Mouse (Mus musculus): ENCODE results near the gene Flrt3. TPM values are rescaled to one million over a fixed set of nuclear protein-coding genes. Genes with fewer than 3 reads are reported as not detected.
A peak's percentile ranks its signal among the peaks of the same experiment; 100 is the strongest.

Flrt3 gene
- total and polyA plus RNA-seq, 3 experiments = 0.06 to 0.48 (median 0.34) TPM

DNA sequence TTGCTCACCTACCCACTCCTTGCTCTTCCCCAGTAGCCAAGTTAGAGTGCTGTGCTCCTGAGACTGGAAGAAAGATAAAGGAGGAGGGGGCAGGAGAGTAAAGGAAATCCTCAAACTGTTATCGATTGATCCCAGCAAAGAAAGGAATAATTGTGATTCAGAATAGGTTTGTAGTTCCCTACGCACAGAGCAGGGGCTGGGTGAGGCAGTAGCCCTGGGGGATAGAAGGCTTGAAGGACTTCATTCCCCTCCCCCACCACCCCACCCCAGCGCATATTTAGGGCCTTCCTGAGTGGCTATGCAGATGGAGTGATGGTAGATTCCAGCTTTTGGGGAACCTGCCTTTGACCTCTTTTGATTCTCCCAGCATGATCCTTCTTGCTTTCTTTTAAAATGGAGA is 5.5 kb upstream of the Flrt3 start:
- intact Hi-C loops (cut with DNase I) = no loop called here

DNA sequence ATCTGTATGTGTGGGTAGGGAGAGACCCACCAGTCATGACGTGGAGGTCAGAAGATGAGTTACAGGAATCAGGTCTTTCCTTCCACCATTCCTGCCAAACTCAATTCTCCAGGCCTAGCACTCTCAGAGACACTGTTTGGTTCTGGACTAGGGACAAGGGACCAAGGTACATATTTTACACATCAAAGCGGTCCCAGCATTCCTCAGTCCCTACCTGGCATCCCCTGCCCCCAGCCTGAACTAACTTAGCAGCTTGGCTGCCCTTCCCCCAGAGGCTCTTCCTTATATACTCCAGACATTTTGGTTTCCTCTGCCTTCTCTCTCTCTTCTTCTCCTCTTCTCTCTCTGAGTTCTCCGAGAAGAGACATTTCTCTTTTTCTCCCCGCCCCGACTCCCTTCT is 2.2 kb upstream of the Flrt3 start:
- Histone ChIP-seq H3K36me3 (ENCODE audit: control insufficient read depth, insufficient read depth, low read length) (no peaks in the 10 kb centered on the region), H3K4me3 (no peak overlapping the region), H3K4me1 (ENCODE audit: control insufficient read depth, insufficient read depth, low read length) (peaks cover 2% of the 10 kb centered on the region; the same call in 1 of the 2 replicates), H3K79me2 (replicated peaks; ENCODE audit: control insufficient read depth, insufficient read depth, low read length) (no peaks in the 10 kb centered on the region), H3K9ac (ENCODE audit: low read depth, low read length) (no peak overlapping the region), H3K27me3 (ENCODE audit: control insufficient read depth, insufficient read depth, low read length) (no peaks in the 10 kb centered on the region), H3K27ac (no peak overlapping the region)
- intact Hi-C loops (cut with DNase I) = no loop called here
- no peak for DNase-seq
- TF ChIP-seq EP300 (IDR thresholded peaks at IDR 0.05; ENCODE audit: insufficient read depth, low read depth, low read length) (no peak), POLR2A (IDR thresholded peaks at IDR 0.05; ENCODE audit: insufficient read depth, low read depth, low read length) (no peak), CTCF (IDR thresholded peaks at IDR 0.05) (no peak)
- 73% methylated on average over 5 of the region's 5 CpGs for WGBS

More for the DNA sequence above, 5.5 kb upstream of the Flrt3 start:
- WGBS = 49% methylated on average over 3 of the region's 3 CpGs
- no peaks in the 10 kb centered on the region for H3K36me3 ChIP-seq (ENCODE audit: control insufficient read depth, insufficient read depth, low read length)
- no peaks in the 10 kb centered on the region for H3K27me3 ChIP-seq (ENCODE audit: control insufficient read depth, insufficient read depth, low read length)
- no peak for DNase-seq
- no peak overlapping the region for H3K4me3 ChIP-seq
- H3K4me1 ChIP-seq (ENCODE audit: control insufficient read depth, insufficient read depth, low read length) = no peaks in the 10 kb centered on the region
- H3K9ac ChIP-seq (ENCODE audit: low read depth, low read length) = no peak overlapping the region
- TF ChIP-seq EP300 (IDR thresholded peaks at IDR 0.05; ENCODE audit: insufficient read depth, low read depth, low read length) (no peak), CTCF (IDR thresholded peaks at IDR 0.05) (no peak), POLR2A (IDR thresholded peaks at IDR 0.05; ENCODE audit: insufficient read depth, low read depth, low read length) (no peak)
- H3K27ac ChIP-seq = no peak overlapping the region
- H3K79me2 ChIP-seq (replicated peaks; ENCODE audit: control insufficient read depth, insufficient read depth, low read length) = no peaks in the 10 kb centered on the region

DNA sequence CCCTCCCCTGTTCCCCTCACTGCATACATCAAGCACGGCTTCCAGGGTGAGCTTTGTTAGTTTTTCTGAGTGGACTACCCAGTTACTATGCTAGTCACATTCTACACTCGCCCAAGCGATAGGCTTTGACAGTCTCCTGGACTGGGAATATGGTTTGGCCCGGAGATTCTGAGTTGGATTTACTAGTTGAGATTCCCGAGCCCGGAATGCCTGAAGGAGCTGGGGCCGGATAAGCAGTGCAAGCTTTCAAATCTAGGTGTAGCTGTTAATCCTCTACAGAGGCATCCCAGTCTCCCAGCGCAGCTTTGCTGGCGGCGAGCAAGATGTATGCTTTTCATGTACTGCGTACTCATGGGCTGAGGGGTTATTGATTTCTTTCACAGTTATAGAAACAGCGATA is 812 bp downstream of the Flrt3 start:
- 5% methylated on average over 12 of the region's 12 CpGs for WGBS
- peak in 1 of 2 experiments; percentile 7 for DNase-seq
- intact Hi-C loops (cut with DNase I) = no loop called here
- Histone ChIP-seq H3K27me3 (ENCODE audit: control insufficient read depth, insufficient read depth, low read length) (no peaks in the 10 kb centered on the region), H3K79me2 (replicated peaks; ENCODE audit: control insufficient read depth, insufficient read depth, low read length) (no peaks in the 10 kb centered on the region), H3K4me1 (ENCODE audit: control insufficient read depth, insufficient read depth, low read length) (peaks cover 2% of the 10 kb centered on the region; the same call in 1 of the 2 replicates), H3K36me3 (ENCODE audit: control insufficient read depth, insufficient read depth, low read length) (no peaks in the 10 kb centered on the region), H3K9ac (ENCODE audit: low read depth, low read length) (no peak overlapping the region), H3K27ac (no peak overlapping the region), H3K4me3 (peak overlapping the region; percentile 50)
- no peak for TF ChIP-seq CTCF (IDR thresholded peaks at IDR 0.05)
- TF ChIP-seq EP300 (IDR thresholded peaks at IDR 0.05; ENCODE audit: insufficient read depth, low read depth, low read length) = no peak
- TF ChIP-seq POLR2A (IDR thresholded peaks at IDR 0.05; ENCODE audit: insufficient read depth, low read depth, low read length) = no peak

DNA sequence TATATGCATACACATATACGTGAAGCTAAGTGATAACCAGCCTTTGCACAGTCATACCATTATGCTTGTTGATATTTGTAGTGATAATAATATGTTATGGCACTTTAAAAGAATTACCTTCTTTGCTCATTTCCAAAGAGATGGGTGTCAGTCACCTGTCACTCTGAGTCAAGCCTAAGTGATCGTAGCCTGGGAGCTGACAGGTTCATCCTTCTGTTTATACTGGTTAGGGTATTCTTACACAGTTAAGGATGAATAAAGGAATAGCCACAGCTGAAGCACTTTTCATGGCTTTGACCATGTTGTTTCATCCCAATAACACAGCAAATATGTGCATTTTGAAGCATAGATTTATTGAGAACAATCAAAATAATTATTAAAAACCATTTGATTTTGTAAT is 1.5 kb downstream of the Flrt3 start:
- Histone ChIP-seq H3K36me3 (ENCODE audit: control insufficient read depth, insufficient read depth, low read length) (no peaks in the 10 kb centered on the region), H3K27ac (no peak overlapping the region), H3K27me3 (ENCODE audit: control insufficient read depth, insufficient read depth, low read length) (no peaks in the 10 kb centered on the region), H3K79me2 (replicated peaks; ENCODE audit: control insufficient read depth, insufficient read depth, low read length) (no peaks in the 10 kb centered on the region), H3K9ac (ENCODE audit: low read depth, low read length) (no peak overlapping the region), H3K4me1 (ENCODE audit: control insufficient read depth, insufficient read depth, low read length) (peaks cover 2% of the 10 kb centered on the region; the same call in 1 of the 2 replicates), H3K4me3 (no peak overlapping the region)
- intact Hi-C loops (cut with DNase I) = loop anchor here (10.0 kb wide), 1 partner anchor 1585 kb away; no protein-coding TSS in a partner anchor
- TF ChIP-seq EP300 (IDR thresholded peaks at IDR 0.05; ENCODE audit: insufficient read depth, low read depth, low read length) (no peak), POLR2A (IDR thresholded peaks at IDR 0.05; ENCODE audit: insufficient read depth, low read depth, low read length) (no peak)
- no peak for DNase-seq
- 91% methylated on average over 2 of the region's 2 CpGs for WGBS

DNA sequence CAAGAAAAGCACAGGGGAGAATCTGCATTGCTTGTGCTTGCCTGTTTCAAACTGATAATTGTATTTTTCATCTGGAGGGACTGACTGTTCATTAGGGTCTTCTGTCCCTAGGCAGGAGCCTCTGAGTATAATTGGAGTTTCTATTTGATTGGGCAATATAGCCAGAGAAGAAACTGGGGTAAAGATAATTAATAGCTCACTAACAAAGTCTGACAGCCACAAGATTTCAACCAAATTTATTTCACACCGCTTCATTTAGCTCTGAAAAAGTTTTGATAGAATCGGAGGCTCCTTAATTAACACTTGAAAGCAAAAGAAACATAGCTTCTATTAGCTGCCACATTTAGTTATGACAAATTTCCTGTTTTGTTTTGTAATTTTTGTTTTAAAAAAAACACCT is 2.2 kb downstream of the Flrt3 start:
- TF ChIP-seq EP300 (IDR thresholded peaks at IDR 0.05; ENCODE audit: insufficient read depth, low read depth, low read length) (no peak), CTCF (IDR thresholded peaks at IDR 0.05) (no peak), POLR2A (IDR thresholded peaks at IDR 0.05; ENCODE audit: insufficient read depth, low read depth, low read length) (no peak)
- no peak overlapping the region for H3K9ac ChIP-seq (ENCODE audit: low read depth, low read length)
- no peaks in the 10 kb centered on the region for H3K79me2 ChIP-seq (replicated peaks; ENCODE audit: control insufficient read depth, insufficient read depth, low read length)
- no peaks in the 10 kb centered on the region for H3K27me3 ChIP-seq (ENCODE audit: control insufficient read depth, insufficient read depth, low read length)
- H3K4me3 ChIP-seq = no peak overlapping the region
- H3K4me1 ChIP-seq (ENCODE audit: control insufficient read depth, insufficient read depth, low read length) = peaks cover 2% of the 10 kb centered on the region; the same call in 1 of the 2 replicates
- intact Hi-C loops (cut with DNase I) = loop anchor here (10.0 kb wide), 1 partner anchor 1586 kb away; no protein-coding TSS in a partner anchor
- no peak for DNase-seq
- no peak overlapping the region for H3K27ac ChIP-seq
- 88% methylated on average over 2 of the region's 2 CpGs for WGBS
- no peaks in the 10 kb centered on the region for H3K36me3 ChIP-seq (ENCODE audit: control insufficient read depth, insufficient read depth, low read length)

DNA sequence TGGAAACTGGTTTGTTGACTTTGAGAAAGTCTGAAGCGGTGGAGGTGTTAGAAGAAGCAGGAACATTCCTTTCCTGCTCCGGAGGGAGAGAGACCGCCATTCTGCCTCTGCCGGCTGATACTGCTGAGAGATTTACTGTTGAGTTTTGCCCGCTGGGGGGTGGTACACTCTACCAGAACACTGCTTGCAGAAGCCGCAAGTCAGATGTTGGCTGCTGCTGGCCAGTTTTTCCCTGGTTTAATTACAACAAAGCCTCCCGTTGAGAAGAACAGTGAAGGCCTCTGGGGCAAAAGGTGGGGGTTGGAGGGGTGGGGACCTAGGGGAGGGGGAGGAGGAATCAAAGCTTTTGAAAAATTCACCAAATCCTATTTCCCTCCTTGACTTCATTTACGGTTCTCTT is 3.0 kb downstream of the Flrt3 start:
- H3K36me3 ChIP-seq (ENCODE audit: control insufficient read depth, insufficient read depth, low read length) = no peaks in the 10 kb centered on the region
- no peaks in the 10 kb centered on the region for H3K79me2 ChIP-seq (replicated peaks; ENCODE audit: control insufficient read depth, insufficient read depth, low read length)
- H3K4me1 ChIP-seq (ENCODE audit: control insufficient read depth, insufficient read depth, low read length) = peaks cover 2% of the 10 kb centered on the region; the same call in 1 of the 2 replicates
- peak; percentile 16 to 22 for DNase-seq
- intact Hi-C loops (cut with DNase I) = loop anchor here (10.0 kb wide), 1 partner anchor 1586 kb away; no protein-coding TSS in a partner anchor
- TF ChIP-seq POLR2A (IDR thresholded peaks at IDR 0.05; ENCODE audit: insufficient read depth, low read depth, low read length) (no peak), CTCF (IDR thresholded peaks at IDR 0.05) (peak; percentile 57), EP300 (IDR thresholded peaks at IDR 0.05; ENCODE audit: insufficient read depth, low read depth, low read length) (no peak)
- no peak overlapping the region for H3K4me3 ChIP-seq
- no peak overlapping the region for H3K27ac ChIP-seq
- H3K27me3 ChIP-seq (ENCODE audit: control insufficient read depth, insufficient read depth, low read length) = no peaks in the 10 kb centered on the region
- 17% methylated on average over 8 of the region's 8 CpGs for WGBS
- H3K9ac ChIP-seq (ENCODE audit: low read depth, low read length) = no peak overlapping the region
